Mouse (Mus musculus) ovary, adult 18-20 months (tissue): ENCODE data around the gene Gpbar1.
"Not testable (repeated sequence)": the region's sequence is repeated elsewhere in the genome, so short reads cannot be mapped to it uniquely, and the experiment has no call there.

Experiments
- DNase-seq: peaks from one replicate; pipeline ENCODE4 v3.0.0; 2022; ENCODE audit warnings: low spot score, mixed read lengths

Gene Gpbar1

GRCm38 (mm10) chr1:74277883-74278537, 340 bp upstream of the Gpbar1 start:
- no peak for DNase-seq

- no peak for DNase-seq
Observed at GRCm38 (mm10) chr1:74278988-74279387, 638 bp downstream of the Gpbar1 start.

- DNase-seq = no peak
Observed at GRCm38 (mm10) chr1:74280591-74281325, 2.4 kb downstream of the Gpbar1 start.

GRCm38 (mm10) chr1:74281372-74281771, 3.0 kb downstream of the Gpbar1 start:
- no peak for DNase-seq

- no peak for DNase-seq
Observed at GRCm38 (mm10) chr1:74281886-74282285, 3.5 kb downstream of the Gpbar1 start.

GRCm38 (mm10) chr1:74282896-74283625, 4.7 kb downstream of the Gpbar1 start:
- no peak for DNase-seq

- DNase-seq = peak; percentile 63
Observed at GRCm38 (mm10) chr1:74283686-74284463, 5.5 kb downstream of the Gpbar1 start.

- peak; percentile 100 for DNase-seq
Observed at GRCm38 (mm10) chr1:74284543-74285160, 6.3 kb downstream of the Gpbar1 start, which contains the start of the genes Aamp and Pnkd. Aamp (minus strand) TSS chr1:74284738. Pnkd (plus strand) TSS chr1:74284930.

GRCm38 (mm10) chr1:74285212-74286010, 7.1 kb downstream of the Gpbar1 start:
- no peak for DNase-seq

GRCm38 (mm10) chr1:74286869-74287607, 8.7 kb downstream of the Gpbar1 start:
- not testable (repeated sequence) for DNase-seq

- DNase-seq = no peak
Observed at GRCm38 (mm10) chr1:74288327-74288726, 10.0 kb downstream of the Gpbar1 start.

GRCm38 (mm10) chr1:74289248-74289647, 10.9 kb downstream of the Gpbar1 start:
- DNase-seq = no peak

- DNase-seq = no peak
Observed at GRCm38 (mm10) chr1:74289740-74290139, 11.4 kb downstream of the Gpbar1 start.

GRCm38 (mm10) chr1:74290141-74290540, 11.8 kb downstream of the Gpbar1 start:
- DNase-seq = no peak

GRCm38 (mm10) chr1:74292331-74293020, 14.1 kb downstream of the Gpbar1 start:
- DNase-seq = no peak

GRCm38 (mm10) chr1:74293306-74293960, 15.1 kb downstream of the Gpbar1 start:
- DNase-seq = no peak

- no peak for DNase-seq
Observed at GRCm38 (mm10) chr1:74294090-74294643, 15.8 kb downstream of the Gpbar1 start.

GRCm38 (mm10) chr1:74294733-74295455, 16.5 kb downstream of the Gpbar1 start:
- DNase-seq = no peak
